Mouse (Mus musculus) embryonic facial prominence, embryonic 12.5 days (tissue): ENCODE data around the gene Lyg2. TPM values are rescaled to one million over a fixed set of nuclear protein-coding genes. Genes with fewer than 3 reads are reported as not detected.

Experiments used
- ATAC-seq: fragments of 200-750 bp; cut with Nextera tagmentation; 2 replicates; pipeline ENCODE4 v1.8.0; 2017; ENCODE audit not compliant: insufficient number of reproducible peaks, insufficient read depth, low FRiP score, low TSS enrichment
- H3K27ac ChIP-seq: fragments of 300-500 bp; sonication (generic); 2 replicates; pipeline ENCODE4 v1.5.1; 2016; ENCODE audit warnings: mild to moderate bottlenecking
- H3K27me3 ChIP-seq: fragments of 300-500 bp; sonication (generic); 2 replicates; pipeline ENCODE4 v1.6.1; 2016; ENCODE audit warnings: mild to moderate bottlenecking, moderate library complexity
- H3K36me3 ChIP-seq: fragments of 300-500 bp; sonication (generic); 2 replicates; pipeline ENCODE4 v1.6.1; 2016; ENCODE audit warnings: mild to moderate bottlenecking
- H3K4me1 ChIP-seq: fragments of 300-500 bp; sonication (generic); 2 replicates; pipeline ENCODE4 v1.6.1; 2016
- H3K4me2 ChIP-seq: fragments of 300-500 bp; sonication (generic); replicated peaks from 2 replicates; pipeline ENCODE4 v1.6.1; 2016; ENCODE audit warnings: mild to moderate bottlenecking, moderate library complexity
- H3K4me3 ChIP-seq: fragments of 300-500 bp; sonication (generic); 2 replicates; pipeline ENCODE4 v1.5.1; 2016; ENCODE audit warnings: mild to moderate bottlenecking
- H3K9ac ChIP-seq: fragments of 300-500 bp; sonication (generic); 2 replicates; pipeline ENCODE4 v1.6.1; 2016; ENCODE audit warnings: mild to moderate bottlenecking, moderate library complexity
- H3K9me3 ChIP-seq: fragments of 300-500 bp; sonication (generic); 2 replicates; pipeline ENCODE4 v1.6.1; 2016; ENCODE audit warnings: mild to moderate bottlenecking, moderate library complexity
- WGBS: fragments of 180-500 bp; shearing (Covaris S2); methylation state at CpG from one replicate; pipeline ENCODE4 v1.1.7; 2016; 5-methylcytosine and 5-hydroxymethylcytosine counted together
- polyA plus RNA-seq: library from polyadenylated mRNA; unstranded; fragments of >200 nt; fragmentation: Nextera tagmentation; extraction: Ambion mirVana; gene quantifications from 2 replicates; pipeline ENCODE4 v1.2.1, GENCODE M21; 2016

Lyg2 gene
- polyA plus RNA-seq, 1 experiment from 2014 or later: not detected

GRCm38 (mm10) chr1:37864511-37865400, 51.5 kb downstream of the Lyg2 start:
- Histone ChIP-seq H3K9ac (peak overlapping the region; percentile 69), H3K4me2 (peak overlapping the region; percentile 69), H3K27ac (peak overlapping the region; percentile 80), H3K36me3 (no peaks in the 10 kb centered on the region), H3K4me1 (peaks cover 5% of the 10 kb centered on the region; the same call in 1 of the 2 replicates), H3K4me3 (peak overlapping the region; percentile 64), H3K27me3 (no peaks in the 10 kb centered on the region), H3K9me3 (no peaks in the 10 kb centered on the region)
- 1% methylated on average over 82 of the region's 90 CpGs for WGBS
- ATAC-seq: peak; percentile 99

Other genes with a start within 250 kb of the Lyg2 start
- gene 2010300C02Rik, start 196.4 kb downstream of the Lyg2 start, polyA plus RNA-seq: 2.0 and 2.3 TPM in 2 replicates
- gene Tsga10, start 50.1 kb downstream of the Lyg2 start, polyA plus RNA-seq: 7.4 and 7.6 TPM in 2 replicates
- 8.5 and 9.1 TPM in 2 replicates for gene Lipt1, start 44.8 kb downstream of the Lyg2 start, polyA plus RNA-seq
- gene Mitd1, start 26.1 kb downstream of the Lyg2 start, polyA plus RNA-seq: 25.3 and 25.4 TPM in 2 replicates
- 232 and 245 TPM in 2 replicates for gene Mrpl30, start 26.0 kb downstream of the Lyg2 start, polyA plus RNA-seq
- gene Lyg1, start 41.3 kb upstream of the Lyg2 start, polyA plus RNA-seq: not detected in 2 replicates
- 144 and 155 TPM in 2 replicates for gene Txndc9, start 81.4 kb upstream of the Lyg2 start, polyA plus RNA-seq
- gene Eif5b, start 81.5 kb upstream of the Lyg2 start, polyA plus RNA-seq: 31.5 and 34.2 TPM in 2 replicates
- gene Rev1, start 213.3 kb upstream of the Lyg2 start, polyA plus RNA-seq: 48.6 and 49.5 TPM in 2 replicates